Mouse (Mus musculus): ENCODE measurements around the gene Cacna2d1. TPM values are rescaled to one million over a fixed set of nuclear protein-coding genes. Genes with fewer than 3 reads are reported as not detected.

Gene Cacna2d1
- polyA plus RNA-seq, 1 experiment from 2014 or later = 15.2 TPM

DNA sequence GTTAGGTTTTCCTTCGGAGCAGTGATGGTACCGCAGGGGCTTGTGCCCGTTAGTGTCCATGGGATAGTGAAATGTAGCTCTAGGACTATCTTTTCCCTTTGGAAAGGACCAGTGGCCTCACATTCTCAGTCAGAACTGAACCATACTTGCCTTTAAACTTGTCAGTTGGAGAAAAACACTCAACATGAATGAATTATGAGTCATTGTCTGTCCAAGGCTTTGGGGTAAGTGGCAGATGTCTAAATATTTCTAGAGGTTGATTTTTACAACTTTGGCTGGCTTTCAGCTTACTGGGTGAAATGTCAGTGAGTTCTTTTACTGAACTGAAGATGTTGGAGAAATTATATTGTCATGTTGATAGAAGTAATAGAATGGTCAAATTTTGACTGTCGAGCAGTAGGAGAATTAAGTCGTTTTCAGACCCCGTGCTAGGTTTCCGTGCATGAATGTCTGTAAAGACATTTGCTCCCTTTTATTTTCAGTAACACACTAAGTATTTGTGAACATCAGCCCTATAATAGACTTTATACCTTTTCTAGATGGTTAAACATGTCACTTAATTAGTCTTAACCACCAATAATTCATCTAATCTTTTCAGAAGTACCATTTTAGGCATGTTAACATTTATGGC, 50.9 kb downstream of the Cacna2d1 start:
- no peaks in the 10 kb centered on the region for H3K9me3 ChIP-seq
- H3K4me3 ChIP-seq (replicated peaks) = no peak overlapping the region
- H3K4me1 ChIP-seq = no peaks in the 10 kb centered on the region
- 87% methylated on average over 7 of the region's 7 CpGs for WGBS
- no peak overlapping the region for H3K9ac ChIP-seq
- ATAC-seq (ENCODE audit: insufficient read depth, low FRiP score, low read depth) = no peak
- no peaks in the 10 kb centered on the region for H3K36me3 ChIP-seq
- H3K27ac ChIP-seq = no peak overlapping the region
- H3K4me2 ChIP-seq = no peak overlapping the region
- no peaks in the 10 kb centered on the region for H3K27me3 ChIP-seq (replicated peaks)

DNA sequence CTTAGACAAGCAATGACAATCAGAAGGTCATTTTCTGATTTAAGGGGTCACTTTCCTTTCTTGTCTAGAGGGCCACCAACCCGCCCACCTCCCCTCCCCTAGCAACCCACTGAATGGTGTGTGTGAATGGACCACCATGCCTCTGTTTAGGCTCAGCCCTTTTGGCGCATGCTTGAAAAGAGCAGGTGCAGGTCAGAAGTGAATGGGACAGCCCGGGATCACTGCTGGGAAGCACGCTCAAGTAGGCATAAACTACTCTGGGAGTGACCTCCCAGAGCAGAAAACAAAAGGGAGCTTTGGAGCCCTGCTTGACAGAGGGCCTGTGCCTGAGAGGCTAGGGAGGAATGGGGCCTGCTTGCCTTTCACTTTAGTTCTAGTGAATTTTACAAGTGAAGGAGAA, 51.4 kb downstream of the Cacna2d1 start:
- Histone ChIP-seq H3K4me2 (no peak overlapping the region), H3K4me1 (no peaks in the 10 kb centered on the region), H3K9me3 (no peaks in the 10 kb centered on the region), H3K4me3 (replicated peaks) (no peak overlapping the region), H3K27ac (no peak overlapping the region), H3K9ac (no peak overlapping the region), H3K27me3 (replicated peaks) (no peaks in the 10 kb centered on the region), H3K36me3 (no peaks in the 10 kb centered on the region)
- 44% methylated on average over 4 of the region's 4 CpGs for WGBS
- no peak for ATAC-seq (ENCODE audit: insufficient read depth, low FRiP score, low read depth)

DNA sequence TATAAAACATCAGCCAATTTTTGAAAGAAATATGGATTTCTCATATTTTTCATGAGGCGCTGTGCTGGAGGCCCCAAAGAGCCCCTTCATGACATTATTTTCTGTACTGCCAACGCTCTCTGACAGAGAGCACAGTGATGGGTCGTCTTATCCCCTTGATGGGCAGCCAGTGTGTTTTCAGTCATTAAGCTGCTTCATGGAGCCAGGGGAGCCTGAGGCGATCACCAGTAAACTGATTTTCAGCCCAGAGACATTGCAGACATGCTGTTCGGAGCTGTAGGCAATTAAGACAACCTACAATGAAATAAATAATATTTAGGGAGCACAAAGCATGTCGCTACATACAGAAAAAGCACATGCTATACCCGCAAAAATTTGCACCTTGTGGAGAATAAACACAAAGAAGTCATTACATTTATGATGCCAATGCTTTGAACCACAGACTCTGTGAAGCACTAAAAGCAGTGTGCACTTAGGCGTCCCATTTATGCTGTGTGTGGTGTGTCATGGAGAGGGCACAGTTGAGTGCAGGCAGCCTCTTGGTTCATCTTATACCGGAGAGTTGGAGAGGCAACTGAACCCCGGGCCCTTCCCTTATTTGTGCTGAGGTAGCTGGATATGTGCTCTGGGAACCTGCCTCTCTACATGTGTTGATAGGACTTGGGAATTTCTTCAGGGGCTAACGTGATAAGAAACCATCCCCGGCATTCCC, 57.1 kb downstream of the Cacna2d1 start:
- no peak for ATAC-seq (ENCODE audit: insufficient read depth, low FRiP score, low read depth)
- Histone ChIP-seq H3K36me3 (no peaks in the 10 kb centered on the region), H3K27me3 (replicated peaks) (no peaks in the 10 kb centered on the region), H3K9ac (no peak overlapping the region), H3K4me1 (no peaks in the 10 kb centered on the region), H3K4me2 (no peak overlapping the region), H3K4me3 (replicated peaks) (no peak overlapping the region), H3K9me3 (no peaks in the 10 kb centered on the region), H3K27ac (no peak overlapping the region)
- 67% methylated on average over 12 of the region's 12 CpGs for WGBS

DNA sequence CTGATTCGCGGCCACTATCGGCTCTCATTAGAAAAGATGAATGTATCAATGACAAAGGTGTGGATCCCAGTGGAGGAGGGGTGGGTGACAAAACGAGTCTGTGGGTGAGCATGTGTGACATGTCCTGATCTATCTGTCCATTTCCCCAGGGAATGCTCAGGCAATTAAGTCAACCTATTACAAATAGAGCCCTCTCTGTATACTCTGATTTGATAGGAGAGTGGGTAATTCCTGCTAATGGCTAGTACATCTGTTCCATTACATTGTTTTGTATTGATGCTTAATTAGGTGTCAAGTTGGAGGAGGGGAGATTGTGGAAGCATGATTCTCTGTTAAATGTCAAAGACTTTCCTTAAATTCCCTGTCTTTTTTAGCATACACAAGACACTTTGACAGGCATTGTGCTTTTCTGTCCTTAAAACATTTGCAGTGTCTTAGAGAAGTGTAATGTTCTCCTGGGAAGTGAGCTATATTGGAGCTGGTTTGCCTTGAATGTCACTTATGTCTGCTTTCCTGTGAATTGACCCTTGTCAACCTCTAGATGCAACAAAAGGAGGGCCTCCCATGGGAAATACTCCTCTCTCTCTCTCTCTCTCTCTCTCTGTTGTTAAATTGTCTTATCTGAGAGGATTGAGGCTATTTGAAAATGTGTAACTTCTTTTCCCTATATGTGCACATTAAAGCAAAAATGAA, 58.9 kb downstream of the Cacna2d1 start:
- no peaks in the 10 kb centered on the region for H3K36me3 ChIP-seq
- H3K4me2 ChIP-seq = no peak overlapping the region
- ATAC-seq (ENCODE audit: insufficient read depth, low FRiP score, low read depth) = no peak
- H3K9ac ChIP-seq = no peak overlapping the region
- no peaks in the 10 kb centered on the region for H3K27me3 ChIP-seq (replicated peaks)
- no peak overlapping the region for H3K4me3 ChIP-seq (replicated peaks)
- H3K9me3 ChIP-seq = no peaks in the 10 kb centered on the region
- H3K4me1 ChIP-seq = no peaks in the 10 kb centered on the region
- WGBS = 61% methylated on average over 4 of the region's 4 CpGs
- H3K27ac ChIP-seq = no peak overlapping the region

DNA sequence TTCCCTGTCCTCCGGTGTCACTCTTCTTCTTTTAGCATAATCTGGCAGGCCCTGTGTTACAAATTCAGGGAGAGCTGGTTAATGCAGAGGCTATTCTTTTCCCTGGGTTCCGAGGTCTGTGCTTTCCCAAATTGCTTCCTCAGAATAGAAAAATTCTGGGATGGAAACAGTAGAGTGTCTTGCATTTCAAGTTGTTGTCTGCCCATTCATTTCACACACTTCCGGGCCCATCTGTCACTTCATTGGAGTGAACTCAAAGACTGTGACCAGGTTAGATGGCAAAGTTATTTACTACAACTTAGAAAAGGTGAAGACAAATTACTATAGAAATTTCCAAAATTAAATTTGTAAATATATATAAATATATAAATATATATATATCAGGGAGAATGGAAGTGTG, 62.7 kb downstream of the Cacna2d1 start:
- Histone ChIP-seq H3K9me3 (no peaks in the 10 kb centered on the region), H3K27me3 (replicated peaks) (no peaks in the 10 kb centered on the region), H3K4me3 (replicated peaks) (no peak overlapping the region), H3K4me1 (no peaks in the 10 kb centered on the region), H3K4me2 (no peak overlapping the region), H3K9ac (no peak overlapping the region), H3K36me3 (no peaks in the 10 kb centered on the region), H3K27ac (no peak overlapping the region)
- ATAC-seq (ENCODE audit: insufficient read depth, low FRiP score, low read depth) = no peak
- WGBS = 84% methylated on average over 3 of the region's 3 CpGs

DNA sequence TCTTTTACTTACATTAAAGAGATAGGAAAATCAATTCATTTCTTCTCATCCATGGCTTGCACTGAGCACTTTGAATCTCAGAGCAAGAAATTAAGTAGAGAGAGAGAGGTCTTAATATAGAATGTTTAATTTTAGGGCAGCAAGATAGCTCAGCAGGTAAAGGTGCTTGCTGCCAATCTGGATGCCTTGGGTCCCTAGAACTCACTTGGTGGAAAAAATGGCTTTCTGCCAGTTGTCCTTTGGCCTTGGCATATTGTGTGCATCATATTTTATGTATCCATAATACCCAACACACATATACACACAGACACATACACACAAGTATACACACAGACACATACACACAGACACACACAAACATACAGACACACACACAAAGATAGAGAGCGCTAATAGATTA, 63.3 kb downstream of the Cacna2d1 start:
- no peak overlapping the region for H3K4me2 ChIP-seq
- no peak overlapping the region for H3K9ac ChIP-seq
- H3K9me3 ChIP-seq = no peaks in the 10 kb centered on the region
- H3K36me3 ChIP-seq = no peaks in the 10 kb centered on the region
- H3K27ac ChIP-seq = no peak overlapping the region
- H3K4me1 ChIP-seq = no peaks in the 10 kb centered on the region; the same call in 1 of the 2 replicates
- no peak for ATAC-seq (ENCODE audit: insufficient read depth, low FRiP score, low read depth)
- 86% methylated on average over 1 of the region's 1 CpGs for WGBS
- H3K27me3 ChIP-seq (replicated peaks) = no peaks in the 10 kb centered on the region
- no peak overlapping the region for H3K4me3 ChIP-seq (replicated peaks)

DNA sequence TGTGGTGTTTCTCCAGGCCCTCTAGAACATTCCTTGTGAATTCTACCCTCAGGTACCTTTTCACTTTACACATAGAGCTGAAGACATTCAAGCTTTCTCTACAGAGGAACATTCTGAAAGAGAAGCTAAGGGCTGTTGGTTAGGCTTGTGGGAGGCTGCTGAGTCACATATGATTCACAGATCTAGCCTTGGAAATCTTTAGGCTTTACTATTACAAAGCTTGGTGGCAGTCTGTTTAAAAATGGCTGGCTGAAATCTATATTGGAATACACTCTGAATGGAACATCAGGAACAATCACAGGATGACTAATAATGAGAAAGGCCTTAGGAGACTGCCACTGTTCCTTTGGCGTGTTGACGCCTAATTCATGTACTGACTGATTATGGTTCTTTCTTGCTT, 66.4 kb downstream of the Cacna2d1 start:
- Histone ChIP-seq H3K9ac (no peak overlapping the region), H3K4me3 (replicated peaks) (no peak overlapping the region), H3K27me3 (replicated peaks) (no peaks in the 10 kb centered on the region), H3K4me2 (no peak overlapping the region), H3K4me1 (no peaks in the 10 kb centered on the region; the same call in 1 of the 2 replicates), H3K9me3 (no peaks in the 10 kb centered on the region), H3K36me3 (no peaks in the 10 kb centered on the region), H3K27ac (no peak overlapping the region)
- 86% methylated on average over 2 of the region's 2 CpGs for WGBS
- no peak for ATAC-seq (ENCODE audit: insufficient read depth, low FRiP score, low read depth)

DNA sequence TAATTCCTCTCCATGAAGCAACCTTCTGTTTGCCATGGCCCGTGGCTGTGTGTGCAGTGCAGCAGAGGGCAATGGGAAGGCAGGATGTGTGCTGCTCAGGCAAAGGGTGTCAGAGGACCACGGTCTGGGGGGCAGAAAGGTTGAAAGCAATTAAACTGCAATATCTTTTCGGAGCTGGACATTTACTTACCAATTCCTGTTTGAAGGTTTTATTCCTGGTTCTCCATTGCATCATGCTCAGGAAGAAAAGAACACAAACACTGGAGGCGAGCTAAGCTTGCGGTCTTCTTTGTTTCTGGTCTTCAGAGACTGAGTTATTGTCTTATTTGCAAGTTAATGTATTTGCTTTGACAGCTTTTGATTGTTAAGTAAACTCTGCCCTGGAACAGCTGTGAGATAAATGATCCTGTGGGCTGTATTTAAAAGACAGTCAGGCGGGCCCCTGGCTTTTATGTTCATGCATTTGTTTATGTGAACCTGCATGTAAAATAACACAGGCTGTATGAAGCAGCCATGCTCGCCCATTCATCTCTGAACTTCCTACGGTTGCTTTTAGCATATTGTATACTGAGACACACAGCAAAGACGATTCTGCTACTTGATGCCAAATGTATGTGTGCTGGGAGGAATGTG, 68.1 kb downstream of the Cacna2d1 start:
- Histone ChIP-seq H3K9me3 (no peaks in the 10 kb centered on the region), H3K27ac (no peak overlapping the region), H3K36me3 (no peaks in the 10 kb centered on the region), H3K4me2 (no peak overlapping the region), H3K27me3 (replicated peaks) (no peaks in the 10 kb centered on the region), H3K9ac (no peak overlapping the region), H3K4me1 (no peaks in the 10 kb centered on the region; the same call in 1 of the 2 replicates), H3K4me3 (replicated peaks) (no peak overlapping the region)
- ATAC-seq (ENCODE audit: insufficient read depth, low FRiP score, low read depth) = no peak
- 10% methylated on average over 9 of the region's 9 CpGs for WGBS

DNA sequence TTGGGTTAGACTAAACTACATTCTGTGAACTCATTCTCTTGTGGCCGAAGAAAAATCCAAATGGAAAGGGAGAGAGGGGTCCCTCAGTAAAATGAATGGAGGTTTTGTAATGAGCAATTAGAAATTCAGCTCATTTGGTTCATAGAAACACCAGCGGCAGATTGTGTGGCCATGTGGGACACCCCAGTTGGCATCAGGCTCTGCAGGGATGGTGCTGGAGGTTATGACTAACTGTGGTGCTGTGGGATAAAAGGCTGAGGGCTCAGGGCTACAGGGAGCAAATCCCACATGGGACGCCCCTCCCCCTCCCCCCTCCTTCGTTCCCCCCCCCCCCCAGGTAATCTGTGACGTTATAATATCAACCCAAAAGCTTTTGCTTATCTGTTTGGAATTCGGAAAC, 69.8 kb downstream of the Cacna2d1 start:
- H3K9me3 ChIP-seq = no peaks in the 10 kb centered on the region
- 53% methylated on average over 6 of the region's 6 CpGs for WGBS
- no peak overlapping the region for H3K4me2 ChIP-seq

DNA sequence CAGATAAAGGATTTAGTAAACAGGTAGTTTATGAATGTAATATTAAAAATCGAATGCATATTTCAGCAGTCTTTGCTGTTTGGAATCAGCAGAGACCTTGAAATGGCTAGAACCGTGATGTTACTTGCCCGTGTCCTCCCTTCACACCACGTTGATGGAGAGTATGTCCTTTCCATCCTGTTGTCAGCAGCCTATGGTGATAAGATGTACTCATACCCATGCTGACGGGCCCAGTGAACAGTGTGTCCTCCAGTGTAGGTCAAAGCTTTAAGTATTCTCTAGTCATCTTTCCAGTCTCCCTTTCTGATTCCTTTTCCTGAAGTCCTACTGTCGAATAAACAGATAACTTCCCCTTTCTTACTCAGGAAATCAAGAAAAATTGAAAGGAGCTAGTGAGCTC, 72.5 kb downstream of the Cacna2d1 start:
- 79% methylated on average over 6 of the region's 6 CpGs for WGBS

More for the DNA sequence above, 69.8 kb downstream of the Cacna2d1 start:
- H3K9ac ChIP-seq = no peak overlapping the region
- H3K27me3 ChIP-seq (replicated peaks) = no peaks in the 10 kb centered on the region
- no peak for ATAC-seq (ENCODE audit: insufficient read depth, low FRiP score, low read depth)
- no peaks in the 10 kb centered on the region; the same call in 1 of the 2 replicates for H3K4me1 ChIP-seq
- H3K36me3 ChIP-seq = no peaks in the 10 kb centered on the region
- no peak overlapping the region for H3K27ac ChIP-seq
- no peak overlapping the region for H3K4me3 ChIP-seq (replicated peaks)

DNA sequence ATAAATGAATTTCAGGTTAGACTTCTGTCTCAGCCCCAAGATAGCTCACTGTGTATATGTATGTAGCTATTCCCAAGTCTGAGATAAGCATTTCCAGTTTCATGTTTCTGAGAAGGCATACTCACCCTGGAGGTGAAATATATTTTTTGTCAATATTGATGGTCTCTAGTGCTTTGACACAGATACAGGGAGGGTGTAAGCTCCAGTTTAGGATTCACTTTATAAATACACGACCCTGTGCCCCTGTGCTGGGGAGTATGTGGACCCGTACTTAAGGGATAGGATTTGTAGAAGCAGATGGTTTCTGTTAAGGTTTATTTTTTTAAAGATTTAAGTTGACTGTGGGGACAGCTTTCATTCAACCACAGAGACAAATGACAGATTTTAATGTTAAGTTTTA, 79.2 kb downstream of the Cacna2d1 start:
- no peak overlapping the region for H3K27ac ChIP-seq
- H3K9me3 ChIP-seq = no peaks in the 10 kb centered on the region
- 64% methylated on average over 2 of the region's 2 CpGs for WGBS
- no peak for ATAC-seq (ENCODE audit: insufficient read depth, low FRiP score, low read depth)
- no peak overlapping the region for H3K4me2 ChIP-seq
- no peaks in the 10 kb centered on the region for H3K36me3 ChIP-seq
- H3K4me3 ChIP-seq (replicated peaks) = no peak overlapping the region
- no peaks in the 10 kb centered on the region for H3K4me1 ChIP-seq
- H3K27me3 ChIP-seq (replicated peaks) = no peaks in the 10 kb centered on the region
- H3K9ac ChIP-seq = no peak overlapping the region

More for the DNA sequence above, 72.5 kb downstream of the Cacna2d1 start:
- Histone ChIP-seq H3K9ac (no peak overlapping the region), H3K27ac (no peak overlapping the region), H3K4me2 (no peak overlapping the region), H3K27me3 (replicated peaks) (no peaks in the 10 kb centered on the region), H3K4me1 (no peaks in the 10 kb centered on the region; the same call in 1 of the 2 replicates), H3K4me3 (replicated peaks) (no peak overlapping the region), H3K9me3 (no peaks in the 10 kb centered on the region), H3K36me3 (no peaks in the 10 kb centered on the region)
- ATAC-seq (ENCODE audit: insufficient read depth, low FRiP score, low read depth) = no peak

DNA sequence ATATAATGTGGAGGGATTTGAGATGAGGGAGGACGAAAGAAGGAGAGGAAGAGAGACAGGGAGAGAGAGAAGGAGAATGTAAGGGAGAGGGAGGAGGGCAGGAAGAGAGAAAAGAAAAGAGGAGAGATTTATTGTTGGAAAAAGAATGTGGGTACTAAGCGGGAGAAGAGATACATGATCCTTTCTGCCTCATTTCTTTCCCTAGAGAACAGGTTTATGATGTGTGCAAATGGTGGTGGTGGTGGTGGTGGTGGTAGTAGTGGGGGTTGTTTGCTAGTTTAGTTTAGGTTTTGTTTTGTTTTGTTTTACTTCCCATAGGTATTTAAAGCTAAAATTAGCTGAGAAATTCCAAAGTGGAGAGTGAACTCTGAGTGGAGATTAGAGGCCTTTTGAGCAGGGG, 79.9 kb downstream of the Cacna2d1 start:
- no peaks in the 10 kb centered on the region for H3K27me3 ChIP-seq (replicated peaks)
- no peak overlapping the region for H3K4me3 ChIP-seq (replicated peaks)
- 70% methylated on average over 2 of the region's 2 CpGs for WGBS
- H3K4me2 ChIP-seq = no peak overlapping the region
- no peaks in the 10 kb centered on the region for H3K9me3 ChIP-seq
- H3K4me1 ChIP-seq = no peaks in the 10 kb centered on the region
- no peak overlapping the region for H3K9ac ChIP-seq
- no peak overlapping the region for H3K27ac ChIP-seq
- H3K36me3 ChIP-seq = no peaks in the 10 kb centered on the region
- ATAC-seq (ENCODE audit: insufficient read depth, low FRiP score, low read depth) = no peak

Measured in stomach, embryonic 15.5 days (tissue).